Mouse (Mus musculus): ENCODE data around the gene Xrcc3.

DNA sequence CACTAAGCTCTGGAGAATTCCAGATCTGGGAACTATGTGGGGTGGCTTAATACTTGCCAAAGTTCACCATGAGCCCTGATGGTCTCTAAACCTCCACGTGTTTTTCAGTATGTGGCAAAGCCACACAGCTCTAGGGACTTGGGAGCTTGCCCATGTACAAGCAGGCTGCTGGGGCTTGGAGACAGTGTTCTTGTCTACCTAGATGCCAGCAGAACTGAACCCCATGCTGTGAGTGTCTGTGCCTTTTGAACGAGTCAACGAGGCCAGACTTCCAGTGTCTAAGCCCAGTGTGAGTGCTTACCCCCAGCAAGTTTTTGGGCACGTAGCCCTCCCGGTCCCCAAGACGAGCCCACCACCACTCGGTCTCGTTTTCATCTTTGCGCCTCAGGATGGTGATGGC is 16.3 kb upstream of the Xrcc3 start:
- TF ChIP-seq MAFK (IDR thresholded peaks at IDR 0.05; ENCODE audit: insufficient replicate concordance, low read length) (no peak), JUN (IDR thresholded peaks at IDR 0.05; ENCODE audit: insufficient read depth, low read depth, low read length) (no peak), CTCF (conservative IDR thresholded peaks at IDR 0.05 in 1 of 2, IDR thresholded peaks at IDR 0.05 in 1 of 2; ENCODE audit: low read depth in 2 of 2, low read length in 2 of 2) (no peak), POLR2A (IDR thresholded peaks at IDR 0.05; ENCODE audit: low read depth, low read length) (no peak), MXI1 (IDR thresholded peaks at IDR 0.05; ENCODE audit: low read depth, low read length) (no peak), NELFE (IDR thresholded peaks at IDR 0.05; ENCODE audit: low read depth, low read length) (no peak)

Data from CH12.LX (cell line).